Mouse (Mus musculus) E14TG2a.4 (cell line): ENCODE measurements at regions not wholly inside any gene's neighbourhood (a gene's known extent, or its start where the extent isn't known, plus 50 kb on each side); places are given as distances from the start of the nearest gene placed in this dataset.

ENCODE experiments used
- CTCF ChIP-seq: conservative IDR thresholded peaks from 2 replicates; pipeline ENCODE4 v1.5.1; 2014; ENCODE audit warnings: low read length
- NANOG ChIP-seq: IDR thresholded peaks from 2 replicates; pipeline ENCODE4 v1.6.1; 2014; ENCODE audit warnings: borderline replicate concordance, low read length, mixed read lengths
- POU5F1 ChIP-seq: IDR thresholded peaks from 2 replicates; pipeline ENCODE4 v1.6.1; 2014; ENCODE audit warnings: low read length, borderline replicate concordance

DNA sequence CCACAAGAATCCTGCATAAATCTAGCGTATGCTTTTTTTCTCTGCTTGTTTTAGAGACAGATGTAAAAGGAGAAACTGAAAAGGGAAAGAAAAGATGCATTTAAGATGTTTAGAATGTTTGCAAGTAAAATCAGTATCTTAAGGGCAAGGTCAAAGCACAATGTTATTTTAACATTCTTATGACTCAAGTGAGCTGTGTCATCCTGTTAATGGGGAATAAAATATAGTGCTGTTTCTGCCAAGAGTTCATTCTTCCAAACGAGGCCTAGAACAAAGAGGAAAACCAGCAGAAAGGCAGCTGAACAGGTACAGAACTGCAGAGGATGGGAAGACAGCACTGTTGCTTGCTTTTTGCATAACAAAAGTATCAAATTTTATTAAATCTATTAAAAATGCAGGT lies 156.7 kb upstream of the Tmtc1 start:
- TF ChIP-seq CTCF (no peak), NANOG (no peak), POU5F1 (no peak)
